Mouse (Mus musculus): ENCODE measurements at regions not wholly inside any gene's neighbourhood (a gene's known extent, or its start where the extent isn't known, plus 50 kb on each side); places are given as distances from the start of the nearest gene placed in this dataset.
A peak's percentile ranks its signal among the peaks of the same experiment; 100 is the strongest.
"Not testable (repeated sequence)": the region's sequence is repeated elsewhere in the genome, so short reads cannot be mapped to it uniquely, and the experiment has no call there.

- DNase-seq (ENCODE audit: low spot score in 2 of 2): no peak
Observed at GRCm38 (mm10) chr5:118483001-118483400, 77.5 kb upstream of the Med13l start.

GRCm38 (mm10) chr5:118483532-118483931 is 76.9 kb upstream of the Med13l start:
- DNase-seq (ENCODE audit: low spot score in 2 of 2): no peak

GRCm38 (mm10) chr5:118485191-118485590 is 75.3 kb upstream of the Med13l start:
- DNase-seq (ENCODE audit: low spot score in 2 of 2): no peak

- not testable (repeated sequence) for DNase-seq (ENCODE audit: low spot score in 2 of 2)
Observed at GRCm38 (mm10) chr5:118492522-118492921, 68.0 kb upstream of the Med13l start.

- DNase-seq (ENCODE audit: low spot score in 2 of 2): no peak
Observed at GRCm38 (mm10) chr5:118494649-118495477, 65.6 kb upstream of the Med13l start.

GRCm38 (mm10) chr5:118495478-118495760 is 65.1 kb upstream of the Med13l start:
- DNase-seq (ENCODE audit: low spot score in 2 of 2): no peak

- DNase-seq (ENCODE audit: low spot score in 2 of 2): no peak
Observed at GRCm38 (mm10) chr5:118501624-118502023, 58.9 kb upstream of the Med13l start.

GRCm38 (mm10) chr5:118502991-118503390 is 57.5 kb upstream of the Med13l start:
- no peak for DNase-seq (ENCODE audit: low spot score in 2 of 2)

- peak in 1 of 2 experiments; percentile 34 for DNase-seq (ENCODE audit: low spot score in 2 of 2)
Observed at GRCm38 (mm10) chr5:118504170-118504569, 56.3 kb upstream of the Med13l start.

- DNase-seq (ENCODE audit: low spot score in 2 of 2): no peak
Observed at GRCm38 (mm10) chr5:118504926-118505325, 55.6 kb upstream of the Med13l start.

GRCm38 (mm10) chr5:118509871-118510270 is 50.6 kb upstream of the Med13l start:
- DNase-seq (ENCODE audit: low spot score in 2 of 2): no peak

Small RNA genes lying in the stretch of these regions (microRNA-seq; reads per million reads assigned to microRNA genes)
- 0 reads per million in 2 experiments for gene Gm26455 (ENCODE audit: borderline number of aligned reads in 2 of 2)
